Mouse (Mus musculus): ENCODE results near the gene Olfr598. TPM values are rescaled to one million over a fixed set of nuclear protein-coding genes. Genes with fewer than 3 reads are reported as not detected.
"Not testable (repeated sequence)": the region's sequence is repeated elsewhere in the genome, so short reads cannot be mapped to it uniquely, and the experiment has no call there.

Gene Olfr598
- not detected in 2 replicates for total RNA-seq (2012; rRNA removed)

DNA sequence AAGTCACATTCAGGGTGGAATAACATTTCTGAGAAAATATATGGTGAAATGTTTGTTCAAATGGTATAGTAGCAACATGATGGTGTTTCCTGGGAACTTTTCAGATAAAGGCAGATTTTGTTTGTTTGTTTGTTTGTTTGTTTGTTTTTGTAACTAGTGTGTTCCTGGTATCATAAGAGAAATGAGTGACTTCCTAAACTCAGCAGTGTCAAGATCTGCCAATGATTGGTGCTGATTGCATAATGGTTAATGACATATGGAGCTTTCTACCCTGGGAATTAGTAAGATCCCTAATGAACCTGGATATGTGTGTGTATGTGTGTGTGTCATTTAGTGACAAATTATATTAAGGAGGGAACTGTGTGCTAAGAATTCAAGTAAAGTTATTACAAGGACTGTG is at the start of gene Olfr598:
TSS of gene Olfr598 (plus strand) at position 301 of the 400 bp plus-strand sequence.
- no peak within 1 kb of the TSS for H3K27ac ChIP-seq (ENCODE audit: insufficient read depth, low read depth, low read length, poor library complexity, severe bottlenecking)
- in situ Hi-C loops (cut with MboI; ENCODE audit: low sequenced_read_pairs in 2 of 2, unreplicated experiment in 2 of 2): no loop called here
- no peaks in the 10 kb centered on the region for H3K4me1 ChIP-seq (ENCODE audit: control insufficient read depth in 2 of 2, insufficient read depth in 2 of 2, low read length in 2 of 2, poor library complexity in 1 of 2)
- TF ChIP-seq CHD2 (IDR thresholded peaks at IDR 0.05; ENCODE audit: low read depth, low read length) (no peak), ZNF384 (IDR thresholded peaks at IDR 0.05; ENCODE audit: low read depth, low read length) (no peak), HCFC1 (IDR thresholded peaks at IDR 0.05; ENCODE audit: borderline replicate concordance, insufficient read depth, low read length) (no peak), ZC3H11A (IDR thresholded peaks at IDR 0.05; ENCODE audit: borderline replicate concordance, low read depth, low read length) (no peak), MAFK (IDR thresholded peaks at IDR 0.05; ENCODE audit: insufficient read depth, low read depth, low read length) (no peak)
- no peak for DNase-seq (ENCODE audit: low read depth, low spot score)
- no peak within 1 kb of the TSS for H3K4me3 ChIP-seq (ENCODE audit: insufficient read depth in 1 of 2, low read depth in 1 of 2, low read length in 2 of 2, poor library complexity in 1 of 2, severe bottlenecking in 1 of 2)
- H3K36me3 ChIP-seq (ENCODE audit: control insufficient read depth, insufficient read depth, low read length, poor library complexity, severe bottlenecking): no peaks in the 10 kb centered on the region
- no peak within 1 kb of the TSS for H3K9ac ChIP-seq (ENCODE audit: insufficient read depth, low read depth, low read length, poor library complexity, severe bottlenecking)
- H3K9me3 ChIP-seq (ENCODE audit: control insufficient read depth, insufficient read depth, low read depth, low read length): no peaks in the 10 kb centered on the region

DNA sequence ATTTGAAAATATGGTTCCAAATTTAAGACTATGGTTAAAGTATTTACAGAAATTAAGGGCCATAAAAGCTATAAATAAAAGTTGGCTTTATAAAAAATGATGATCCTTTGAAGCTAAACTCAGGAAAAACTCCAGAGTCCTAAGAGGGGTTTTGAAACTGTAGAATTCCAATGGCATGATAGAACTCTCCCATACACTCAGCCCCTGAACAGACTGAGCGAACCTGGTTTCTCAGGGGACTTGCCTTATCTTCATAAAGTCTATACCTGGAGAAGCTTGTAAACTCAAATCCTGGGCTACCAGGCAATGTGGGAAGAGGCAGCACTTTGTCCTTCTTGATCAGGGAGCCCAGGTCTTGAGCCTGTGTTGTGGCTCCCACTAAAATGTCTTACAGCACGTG is 18.0 kb upstream of the Olfr598 start, which contains the start of gene Olfr596:
TSS of gene Olfr596 (plus strand) at position 301 of the 400 bp plus-strand sequence.
- H3K9ac ChIP-seq (ENCODE audit: insufficient read depth, low read depth, low read length, poor library complexity, severe bottlenecking); DNase-seq (ENCODE audit: low read depth, low spot score); H3K27ac ChIP-seq (ENCODE audit: insufficient read depth, low read depth, low read length, poor library complexity, severe bottlenecking); H3K9me3 ChIP-seq (ENCODE audit: control insufficient read depth, insufficient read depth, low read depth, low read length); in situ Hi-C loops (cut with MboI; ENCODE audit: low sequenced_read_pairs in 2 of 2, unreplicated experiment in 2 of 2); H3K36me3 ChIP-seq (ENCODE audit: control insufficient read depth, insufficient read depth, low read length, poor library complexity, severe bottlenecking); H3K4me1 ChIP-seq (ENCODE audit: control insufficient read depth in 2 of 2, insufficient read depth in 2 of 2, low read length in 2 of 2, poor library complexity in 1 of 2); H3K4me3 ChIP-seq (ENCODE audit: insufficient read depth in 1 of 2, low read depth in 1 of 2, low read length in 2 of 2, poor library complexity in 1 of 2, severe bottlenecking in 1 of 2): not testable (repeated sequence)

DNA sequence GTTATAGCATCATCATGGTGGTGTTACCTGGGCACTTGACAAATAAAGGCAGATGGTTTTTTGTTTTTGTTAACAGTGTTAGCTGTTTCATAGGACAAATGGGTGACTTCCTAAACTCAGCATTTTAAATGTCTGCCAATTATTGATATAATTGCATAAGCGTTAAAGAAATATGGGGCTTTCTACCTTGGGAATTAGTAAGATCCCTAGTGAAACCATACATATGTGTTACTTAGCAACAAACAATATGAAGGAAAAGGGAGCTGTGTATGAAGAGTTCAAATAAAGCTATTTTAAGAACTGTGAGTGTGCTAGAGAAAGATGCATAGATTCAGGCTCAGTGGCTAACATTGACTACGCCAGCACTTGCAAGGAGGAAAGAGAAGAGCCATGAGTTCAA is 7.4 kb upstream of the Olfr598 start, which contains the start of gene Olfr597:
TSS of gene Olfr597 (plus strand) at position 301 of the 400 bp plus-strand sequence.
- H3K4me3 ChIP-seq (ENCODE audit: insufficient read depth in 1 of 2, low read depth in 1 of 2, low read length in 2 of 2, poor library complexity in 1 of 2, severe bottlenecking in 1 of 2); DNase-seq (ENCODE audit: low read depth, low spot score); H3K9ac ChIP-seq (ENCODE audit: insufficient read depth, low read depth, low read length, poor library complexity, severe bottlenecking); H3K9me3 ChIP-seq (ENCODE audit: control insufficient read depth, insufficient read depth, low read depth, low read length); H3K36me3 ChIP-seq (ENCODE audit: control insufficient read depth, insufficient read depth, low read length, poor library complexity, severe bottlenecking); H3K27ac ChIP-seq (ENCODE audit: insufficient read depth, low read depth, low read length, poor library complexity, severe bottlenecking); H3K4me1 ChIP-seq (ENCODE audit: control insufficient read depth in 2 of 2, insufficient read depth in 2 of 2, low read length in 2 of 2, poor library complexity in 1 of 2); in situ Hi-C loops (cut with MboI; ENCODE audit: low sequenced_read_pairs in 2 of 2, unreplicated experiment in 2 of 2): not testable (repeated sequence)

DNA sequence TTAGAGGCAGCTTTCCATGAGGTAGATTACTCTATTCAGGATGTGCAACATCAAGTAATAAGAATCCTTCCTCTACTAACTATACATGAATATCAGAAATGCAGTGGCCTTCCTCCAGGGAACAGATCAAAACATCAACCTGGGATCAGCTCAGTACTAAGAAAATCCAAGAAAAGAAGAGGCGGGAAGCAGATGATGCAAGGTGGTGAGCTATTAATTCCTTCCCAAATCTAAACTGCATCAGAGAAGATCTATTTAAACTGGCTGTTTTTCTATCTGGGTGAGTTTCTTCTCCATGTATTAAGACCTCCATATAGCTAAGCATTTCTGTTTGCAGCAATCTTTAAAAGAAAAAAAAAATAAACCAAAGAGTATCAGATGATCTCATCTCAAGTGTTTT is 12.2 kb downstream of the Olfr598 start, which contains the start of gene Olfr599:
TSS of gene Olfr599 (plus strand) at position 301 of the 400 bp plus-strand sequence.
- Histone ChIP-seq H3K27ac (ENCODE audit: insufficient read depth, low read depth, low read length, poor library complexity, severe bottlenecking) (no peak within 1 kb of the TSS), H3K36me3 (ENCODE audit: control insufficient read depth, insufficient read depth, low read length, poor library complexity, severe bottlenecking) (no peaks in the 10 kb centered on the region), H3K4me3 (ENCODE audit: insufficient read depth in 1 of 2, low read depth in 1 of 2, low read length in 2 of 2, poor library complexity in 1 of 2, severe bottlenecking in 1 of 2) (no peak within 1 kb of the TSS), H3K9ac (ENCODE audit: insufficient read depth, low read depth, low read length, poor library complexity, severe bottlenecking) (no peak within 1 kb of the TSS), H3K9me3 (ENCODE audit: control insufficient read depth, insufficient read depth, low read depth, low read length) (no peaks in the 10 kb centered on the region), H3K4me1 (ENCODE audit: control insufficient read depth in 2 of 2, insufficient read depth in 2 of 2, low read length in 2 of 2, poor library complexity in 1 of 2) (no peaks in the 10 kb centered on the region)
- DNase-seq (ENCODE audit: low read depth, low spot score): no peak
- TF ChIP-seq ZC3H11A (IDR thresholded peaks at IDR 0.05; ENCODE audit: borderline replicate concordance, low read depth, low read length): no peak
- in situ Hi-C loops (cut with MboI; ENCODE audit: low sequenced_read_pairs in 2 of 2, unreplicated experiment in 2 of 2): no loop called here

DNA sequence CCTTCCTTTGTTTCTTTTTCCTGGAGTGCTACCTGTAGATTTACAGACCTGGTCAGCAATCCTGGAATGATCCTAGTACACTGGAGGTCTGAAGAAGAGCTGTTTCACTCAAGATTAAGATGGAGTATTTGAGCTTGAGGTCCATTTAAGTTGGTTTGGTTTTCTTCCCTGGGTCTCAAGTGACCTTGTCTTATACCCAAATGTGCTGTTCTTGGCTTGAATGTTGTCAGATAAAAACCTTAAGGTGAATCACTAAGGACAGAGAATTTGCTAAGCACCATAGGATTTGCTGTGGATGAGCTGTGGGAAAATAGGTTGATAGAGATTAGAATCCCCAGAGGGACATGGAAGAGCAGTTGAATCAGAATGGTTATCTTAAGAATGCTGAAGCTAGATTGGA is 26.2 kb downstream of the Olfr598 start, which contains the start of gene Olfr600:
TSS of gene Olfr600 (minus strand) at position 101 of the 400 bp plus-strand sequence.
- no peak within 1 kb of the TSS for H3K9ac ChIP-seq (ENCODE audit: insufficient read depth, low read depth, low read length, poor library complexity, severe bottlenecking)
- no peaks in the 10 kb centered on the region for H3K9me3 ChIP-seq (ENCODE audit: control insufficient read depth, insufficient read depth, low read depth, low read length)
- H3K36me3 ChIP-seq (ENCODE audit: control insufficient read depth, insufficient read depth, low read length, poor library complexity, severe bottlenecking): no peaks in the 10 kb centered on the region
- H3K4me3 ChIP-seq (ENCODE audit: insufficient read depth in 1 of 2, low read depth in 1 of 2, low read length in 2 of 2, poor library complexity in 1 of 2, severe bottlenecking in 1 of 2): no peak within 1 kb of the TSS
- H3K4me1 ChIP-seq (ENCODE audit: control insufficient read depth in 2 of 2, insufficient read depth in 2 of 2, low read length in 2 of 2, poor library complexity in 1 of 2): no peaks in the 10 kb centered on the region
- TF ChIP-seq HCFC1 (IDR thresholded peaks at IDR 0.05; ENCODE audit: borderline replicate concordance, insufficient read depth, low read length) (no peak), MAFK (IDR thresholded peaks at IDR 0.05; ENCODE audit: insufficient read depth, low read depth, low read length) (no peak), ZC3H11A (IDR thresholded peaks at IDR 0.05; ENCODE audit: borderline replicate concordance, low read depth, low read length) (no peak), CHD2 (IDR thresholded peaks at IDR 0.05; ENCODE audit: low read depth, low read length) (no peak), ZNF384 (IDR thresholded peaks at IDR 0.05; ENCODE audit: low read depth, low read length) (no peak)
- no peak within 1 kb of the TSS for H3K27ac ChIP-seq (ENCODE audit: insufficient read depth, low read depth, low read length, poor library complexity, severe bottlenecking)
- DNase-seq (ENCODE audit: low read depth, low spot score): no peak
- in situ Hi-C loops (cut with MboI; ENCODE audit: low sequenced_read_pairs in 2 of 2, unreplicated experiment in 2 of 2): no loop called here

Measured in ES-E14 (cell line).